Mouse (Mus musculus) cortical plate, adult 2 months (tissue): ENCODE measurements at regions not wholly inside any gene's neighbourhood (a gene's known extent, or its start where the extent isn't known, plus 50 kb on each side); places are given as distances from the start of the nearest gene placed in this dataset.

Source experiments
- H3K27ac ChIP-seq: fragments of 200-500 bp; 2 replicates; pipeline ENCODE4 v1.5.1; 2012; ENCODE audit warnings: low read length, control low read depth, inconsistent platforms; ENCODE audit not compliant: insufficient read depth
- H3K4me1 ChIP-seq: fragments of 200-500 bp; 2 replicates; pipeline ENCODE4 v1.6.1; 2011; ENCODE audit warnings: low read length; ENCODE audit not compliant: control insufficient read depth, insufficient read depth
- H3K4me3 ChIP-seq: fragments of 200-500 bp; 2 replicates; pipeline ENCODE4 v1.5.1; 2011; ENCODE audit warnings: mild to moderate bottlenecking, low read length, control low read depth; ENCODE audit not compliant: insufficient read depth
- CTCF ChIP-seq: fragments of 200-500 bp; IDR thresholded peaks from 2 replicates; pipeline ENCODE4 v1.5.1; 2011; ENCODE audit warnings: mild to moderate bottlenecking, control low read depth, low read length; ENCODE audit not compliant: insufficient read depth; ENCODE audit errors: extremely low read depth
- POLR2A ChIP-seq: fragments of 200-500 bp; IDR thresholded peaks from 2 replicates; pipeline ENCODE4 v1.6.1; 2011; ENCODE audit warnings: mild to moderate bottlenecking, low read length, control low read depth; ENCODE audit not compliant: insufficient read depth; ENCODE audit errors: extremely low read depth

DNA sequence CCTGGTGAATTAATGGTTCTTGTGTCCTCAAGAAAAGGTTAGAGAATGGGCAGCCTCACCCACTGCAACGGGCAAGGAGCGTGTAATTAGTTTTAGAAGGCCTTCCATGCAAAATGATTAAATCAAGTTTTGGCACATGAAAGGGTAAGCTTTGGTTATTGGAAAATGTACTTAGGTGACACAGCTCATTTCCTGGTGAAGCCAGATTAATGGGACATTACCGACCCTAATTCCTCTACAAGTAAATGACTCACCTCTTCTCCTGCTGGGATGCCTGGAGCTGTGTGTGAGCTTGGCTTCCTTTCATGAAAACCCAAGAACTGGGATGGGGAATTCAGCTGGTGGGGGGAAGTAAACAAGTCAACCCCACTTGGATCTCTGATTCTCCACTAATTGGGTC lies 219.9 kb upstream of the Usp24 start:
- TF ChIP-seq POLR2A: no peak
- TF ChIP-seq CTCF: no peak
- H3K27ac ChIP-seq: no peak overlapping the region
- no peaks in the 10 kb centered on the region for H3K4me1 ChIP-seq
- no peak overlapping the region for H3K4me3 ChIP-seq

DNA sequence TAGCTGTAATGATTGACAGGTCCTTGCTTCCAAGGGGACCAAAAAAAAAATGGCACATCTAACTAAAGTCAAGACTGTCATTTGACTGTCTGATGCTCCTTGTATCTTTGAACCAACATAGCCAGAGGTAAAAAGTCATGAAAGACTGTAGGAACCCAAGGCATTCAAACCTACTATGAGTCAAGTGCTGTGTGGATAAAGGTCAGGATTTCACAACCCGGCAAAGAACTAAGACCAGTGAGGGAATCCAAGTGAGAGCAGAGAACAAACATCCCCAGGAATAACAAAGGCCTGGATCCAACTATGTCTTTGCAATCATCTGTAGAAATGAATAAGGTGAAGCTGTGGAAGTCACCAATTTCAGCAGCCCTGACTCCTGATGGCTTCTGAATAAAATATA lies 218.2 kb upstream of the Usp24 start:
- H3K4me1 ChIP-seq: no peaks in the 10 kb centered on the region
- H3K27ac ChIP-seq: no peak overlapping the region
- H3K4me3 ChIP-seq: no peak overlapping the region
- TF ChIP-seq POLR2A (no peak), CTCF (no peak)

DNA sequence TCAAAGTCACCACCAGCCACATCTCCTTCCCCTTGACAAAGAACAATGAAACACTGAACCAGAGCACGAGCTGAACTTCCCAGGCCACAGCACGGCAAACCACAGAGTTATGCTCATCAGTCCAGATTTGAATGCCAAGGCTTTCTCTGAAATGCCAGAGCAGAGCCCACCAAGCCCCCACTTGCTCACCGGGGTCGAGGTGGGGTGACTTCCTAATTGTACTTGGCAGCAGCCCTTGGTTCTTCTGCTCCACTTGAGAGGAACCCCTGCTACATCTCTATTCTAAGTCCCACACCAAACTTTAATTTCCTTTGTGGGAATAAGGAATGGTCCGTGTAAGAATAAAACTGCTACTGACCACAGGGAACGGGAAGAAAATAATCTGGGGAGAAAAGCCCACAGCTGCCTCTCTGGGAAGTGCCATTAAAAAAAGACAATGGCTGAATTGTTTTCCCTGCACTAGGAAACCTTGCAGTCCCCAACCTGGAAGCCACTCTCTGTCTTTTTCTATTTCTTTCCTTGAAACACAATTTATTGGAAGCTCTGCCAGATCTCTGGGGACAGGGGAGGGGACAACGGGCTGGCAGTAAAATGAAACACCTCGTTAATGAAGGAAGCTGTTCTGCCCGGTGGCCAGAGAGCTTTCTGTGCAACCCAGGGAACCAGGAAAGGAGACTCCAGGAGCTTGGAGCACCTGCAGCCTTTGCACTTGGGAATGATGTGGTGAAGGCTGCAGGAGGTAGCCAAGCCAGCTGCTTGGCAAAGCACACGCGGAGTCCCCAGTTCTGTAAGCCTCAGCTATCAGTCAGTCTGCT lies 215.6 kb upstream of the Usp24 start:
- Histone ChIP-seq H3K4me1 (no peaks in the 10 kb centered on the region), H3K4me3 (no peak overlapping the region), H3K27ac (no peak overlapping the region)
- TF ChIP-seq CTCF (no peak), POLR2A (no peak)

DNA sequence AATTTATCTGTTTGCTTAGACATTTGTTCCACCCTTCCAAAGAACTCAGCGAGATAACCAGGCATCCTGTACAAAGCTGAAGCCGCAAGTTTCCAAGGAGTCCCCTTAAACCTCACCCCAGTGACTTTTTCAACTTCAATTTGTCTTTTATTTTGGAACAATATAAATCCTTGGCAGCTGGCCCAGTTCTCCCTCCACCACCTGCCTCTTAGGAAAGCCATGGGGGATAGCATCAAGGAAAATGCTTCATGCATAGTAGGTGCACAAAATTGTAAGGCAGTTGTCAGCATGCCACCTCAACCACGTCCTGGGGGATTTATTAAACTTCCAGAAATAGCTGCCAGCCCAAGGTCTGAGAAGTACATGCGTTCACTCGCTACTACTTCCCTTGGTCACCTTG lies 214.1 kb upstream of the Usp24 start:
- H3K27ac ChIP-seq: no peak overlapping the region
- no peaks in the 10 kb centered on the region for H3K4me1 ChIP-seq
- TF ChIP-seq CTCF: no peak

DNA sequence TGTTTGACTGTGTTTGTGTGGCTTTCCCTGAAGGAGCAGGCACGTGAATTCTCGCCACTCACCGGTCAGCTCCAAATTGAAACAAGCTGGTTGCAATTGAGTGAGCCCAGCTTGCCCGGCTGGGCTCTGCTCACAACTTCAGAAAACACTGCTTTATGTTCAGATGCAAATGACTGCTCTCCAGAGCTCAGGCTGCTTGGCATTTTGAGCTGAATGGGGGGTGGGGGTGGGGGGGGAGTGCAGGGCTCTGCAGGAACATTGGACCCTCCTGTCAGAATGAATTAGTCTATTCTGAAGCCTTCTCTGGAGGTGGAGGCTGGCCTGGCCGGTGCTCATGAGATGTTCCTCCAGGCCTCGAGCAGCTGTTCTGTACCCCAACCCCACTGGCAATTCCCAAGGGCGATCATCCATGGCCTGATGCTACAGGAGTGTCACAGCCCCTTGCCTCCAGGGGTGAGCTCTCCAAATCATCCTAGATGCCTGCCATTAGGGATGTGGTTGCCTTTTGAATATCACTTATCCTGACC lies 213.5 kb upstream of the Usp24 start:
- Histone ChIP-seq H3K4me1 (no peaks in the 10 kb centered on the region), H3K4me3 (no peak overlapping the region), H3K27ac (no peak overlapping the region)
- no peak for TF ChIP-seq POLR2A
- TF ChIP-seq CTCF: no peak

More for the DNA sequence above, 214.1 kb upstream of the Usp24 start:
- no peak overlapping the region for H3K4me3 ChIP-seq

DNA sequence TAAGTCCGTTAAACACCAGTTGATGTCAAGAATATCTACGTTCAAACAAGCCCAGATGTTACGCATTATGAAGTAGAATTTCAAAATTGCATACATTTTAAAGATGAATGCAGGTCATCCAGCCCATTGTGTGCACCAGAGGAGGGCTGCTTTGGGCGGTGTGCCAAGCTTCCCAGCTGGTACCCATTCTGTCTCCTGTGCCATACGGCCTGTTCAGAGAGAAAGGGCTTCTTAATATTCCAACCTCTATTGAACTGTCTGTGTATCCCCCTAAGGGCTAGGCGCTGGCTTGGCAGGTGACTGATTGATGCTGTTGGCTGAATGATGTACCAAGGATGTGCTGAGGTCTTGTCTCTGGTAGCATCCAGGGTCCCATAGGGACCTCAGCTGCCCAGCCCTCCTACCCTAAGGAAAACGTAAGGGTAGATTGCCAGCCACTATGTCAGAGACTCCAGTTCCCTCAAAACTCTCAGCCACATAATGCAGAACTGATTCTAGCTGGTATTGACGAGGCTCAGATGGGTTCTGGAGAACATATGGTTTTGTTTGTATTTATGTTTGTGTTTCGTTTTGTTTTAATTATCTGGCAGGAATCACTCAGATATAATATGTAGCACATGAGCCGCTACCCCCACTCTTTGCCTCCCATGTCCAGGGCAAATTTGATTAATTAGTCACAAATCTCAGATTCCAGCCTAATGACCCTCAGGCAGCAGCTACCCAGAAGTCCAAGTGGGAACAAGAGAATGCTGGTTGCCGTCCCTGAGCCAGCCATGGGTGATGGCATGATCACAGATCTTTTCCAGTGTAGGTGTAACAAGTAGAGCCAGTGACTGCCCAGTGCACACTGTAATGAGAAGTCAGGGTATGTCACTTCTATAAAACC lies 212.0 kb upstream of the Usp24 start:
- H3K4me1 ChIP-seq: no peaks in the 10 kb centered on the region
- H3K4me3 ChIP-seq: no peak overlapping the region
- no peak for TF ChIP-seq POLR2A
- no peak for TF ChIP-seq CTCF
- H3K27ac ChIP-seq: no peak overlapping the region

DNA sequence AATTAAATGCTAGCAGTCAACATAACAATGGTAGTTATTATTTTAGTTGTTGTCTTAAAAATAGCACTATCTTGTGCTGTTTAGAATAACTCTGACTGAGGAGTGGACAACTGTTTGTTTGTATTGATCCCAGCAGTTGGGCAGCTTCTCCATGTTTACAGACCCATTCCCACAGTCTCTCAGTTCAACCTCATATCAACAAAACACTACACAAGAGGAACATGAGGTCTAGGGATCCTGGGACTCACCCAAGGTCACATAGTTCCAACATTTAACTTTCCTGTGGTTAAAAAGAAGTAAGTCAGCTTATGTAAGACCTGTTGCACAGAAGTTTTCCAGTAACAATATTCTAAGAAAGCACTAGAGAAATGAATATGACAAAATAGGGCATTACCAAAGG lies 203.0 kb upstream of the Usp24 start:
- no peak overlapping the region for H3K27ac ChIP-seq

DNA sequence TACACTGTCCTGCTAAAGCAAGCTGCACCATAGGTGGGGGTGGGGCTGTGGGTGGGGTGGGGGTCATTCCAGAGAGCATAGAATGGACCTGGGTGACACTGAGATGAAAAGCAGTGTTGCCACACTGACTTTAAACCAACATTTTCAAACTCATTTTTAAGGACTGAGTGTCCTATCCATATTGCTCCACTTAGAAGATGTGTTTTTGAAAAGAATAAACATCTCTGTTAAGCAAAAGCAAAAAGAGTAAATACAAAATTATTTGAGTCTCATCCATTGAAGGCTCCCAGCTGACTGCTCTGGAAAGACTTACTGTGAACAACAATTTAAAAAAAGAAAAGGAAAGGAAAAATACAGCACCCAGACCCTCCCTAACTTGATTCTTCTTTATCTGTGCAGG lies 202.3 kb upstream of the Usp24 start:
- TF ChIP-seq POLR2A (no peak), CTCF (no peak)
- Histone ChIP-seq H3K4me1 (no peaks in the 10 kb centered on the region), H3K27ac (no peak overlapping the region)

More for the DNA sequence above, 203.0 kb upstream of the Usp24 start:
- Histone ChIP-seq H3K4me1 (no peaks in the 10 kb centered on the region), H3K4me3 (no peak overlapping the region)
- TF ChIP-seq POLR2A (no peak), CTCF (no peak)

DNA sequence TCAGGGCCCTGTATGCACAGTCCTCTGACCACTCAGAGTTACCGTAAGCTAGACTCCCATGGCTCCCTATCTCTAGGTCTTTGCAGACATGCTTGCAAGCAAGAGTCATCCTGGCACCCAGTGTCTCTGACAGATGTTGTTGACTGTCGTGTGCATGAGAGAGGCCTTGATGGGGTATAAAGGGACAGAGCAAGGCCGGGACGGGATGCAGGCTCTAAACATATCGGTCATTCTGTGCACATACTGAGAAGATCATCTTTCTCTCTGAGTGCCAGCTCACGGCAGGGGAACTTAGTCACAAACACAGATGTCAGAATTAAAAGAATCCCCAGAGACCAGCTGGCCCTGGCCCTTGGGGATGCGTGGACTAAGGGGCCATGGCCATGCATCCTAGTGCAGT lies 199.4 kb upstream of the Usp24 start:
- Histone ChIP-seq H3K4me1 (no peaks in the 10 kb centered on the region), H3K27ac (no peak overlapping the region), H3K4me3 (no peak overlapping the region)
- TF ChIP-seq CTCF (no peak), POLR2A (no peak)

More for the DNA sequence above, 202.3 kb upstream of the Usp24 start:
- no peak overlapping the region for H3K4me3 ChIP-seq

DNA sequence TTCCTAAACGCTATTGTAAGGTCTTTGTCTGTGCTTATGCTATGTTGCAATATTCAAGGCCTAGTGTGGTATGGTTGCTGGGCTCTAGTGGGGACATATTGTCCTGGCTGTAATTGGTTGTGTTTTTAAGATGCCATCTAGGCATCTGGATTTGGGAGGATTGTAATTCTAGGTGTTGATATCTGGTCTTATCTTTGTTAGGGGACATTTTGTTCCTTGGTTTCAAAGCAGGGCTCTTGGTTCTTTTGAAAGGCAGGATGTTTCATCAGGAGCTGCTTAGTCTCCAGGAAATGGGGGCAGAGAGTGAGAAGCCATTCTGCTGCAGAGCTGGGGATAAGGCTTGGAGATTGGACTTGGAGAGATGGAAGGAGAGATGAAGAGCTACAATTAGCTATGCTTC lies 194.7 kb upstream of the Usp24 start:
- no peak overlapping the region for H3K27ac ChIP-seq
- TF ChIP-seq CTCF (no peak), POLR2A (no peak)
- no peak overlapping the region for H3K4me3 ChIP-seq
- H3K4me1 ChIP-seq: no peaks in the 10 kb centered on the region

DNA sequence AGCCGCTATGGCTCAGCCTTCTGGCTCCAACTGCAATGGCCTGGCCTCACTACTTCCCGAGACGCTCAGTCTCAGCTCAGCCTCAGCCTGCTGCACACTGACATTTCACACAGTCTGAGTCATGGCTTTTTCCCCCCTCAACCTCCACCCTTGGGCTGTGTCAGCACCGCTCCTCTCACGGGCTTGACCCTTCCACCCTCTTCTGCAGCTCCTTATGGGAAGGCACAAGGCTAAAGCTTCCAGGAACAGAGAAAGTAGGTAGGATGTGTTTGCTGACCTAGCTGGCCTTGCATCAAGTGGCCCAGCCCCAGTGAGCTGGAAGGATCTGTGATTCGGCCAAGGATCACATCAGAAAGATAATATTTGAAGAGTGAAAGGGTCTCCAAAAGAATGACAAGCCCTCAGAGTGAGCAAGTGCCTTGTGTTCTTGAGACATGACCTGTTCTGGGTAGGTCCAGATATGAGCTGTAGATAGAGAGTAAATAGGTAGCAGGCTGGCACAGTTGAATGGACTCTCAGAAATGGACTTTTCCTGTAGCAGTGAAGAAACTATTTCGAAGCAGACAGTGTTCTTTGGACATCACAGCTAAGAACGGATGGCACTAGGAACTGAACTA lies 192.9 kb upstream of the Usp24 start:
- Histone ChIP-seq H3K4me1 (no peaks in the 10 kb centered on the region), H3K4me3 (no peak overlapping the region)
- TF ChIP-seq POLR2A: no peak
- TF ChIP-seq CTCF: no peak

More for the DNA sequence above, 192.9 kb upstream of the Usp24 start:
- no peak overlapping the region for H3K27ac ChIP-seq
